Mouse (Mus musculus) hindbrain, embryonic 14.5 days (tissue): ENCODE measurements around the gene Tle4. TPM values are rescaled to one million over a fixed set of nuclear protein-coding genes. Genes with fewer than 3 reads are reported as not detected.

ENCODE experiments used
- ATAC-seq: fragments of 200-750 bp; cut with Nextera tagmentation; 2 replicates; pipeline ENCODE4 v1.8.0; 2017; ENCODE audit warnings: moderate number of reproducible peaks, mild to moderate bottlenecking, moderate TSS enrichment, moderate library complexity; ENCODE audit not compliant: low FRiP score
- DNase-seq: peaks from one replicate; pipeline ENCODE4 v3.0.0-alpha.2; 2015; ENCODE audit warnings: low spot score
- H3K27ac ChIP-seq: fragments of 300-500 bp; sonication (generic); 2 replicates; pipeline ENCODE4 v1.5.1; 2014; ENCODE audit warnings: mild to moderate bottlenecking, moderate library complexity
- H3K27me3 ChIP-seq: fragments of 300-500 bp; sonication (generic); 2 replicates; pipeline ENCODE4 v1.6.1; 2014; ENCODE audit warnings: mild to moderate bottlenecking, low read length, mixed read lengths; ENCODE audit not compliant: control insufficient read depth, insufficient read depth
- H3K36me3 ChIP-seq: fragments of 300-500 bp; sonication (generic); replicated peaks from 2 replicates; pipeline ENCODE4 v1.6.1; 2014; ENCODE audit not compliant: control insufficient read depth, insufficient read depth
- H3K4me1 ChIP-seq: fragments of 300-500 bp; sonication (generic); replicated peaks from 2 replicates; pipeline ENCODE4 v1.6.1; 2014; ENCODE audit warnings: antibody characterized with exemption, low read length, mixed read lengths; ENCODE audit not compliant: control insufficient read depth, insufficient read depth
- H3K4me2 ChIP-seq: fragments of 300-500 bp; sonication (generic); replicated peaks from 2 replicates; pipeline ENCODE4 v1.6.1; 2014; ENCODE audit warnings: mild to moderate bottlenecking, moderate library complexity
- H3K4me3 ChIP-seq: fragments of 300-500 bp; sonication (generic); replicated peaks from 2 replicates; pipeline ENCODE4 v1.5.1; 2014; ENCODE audit warnings: mild to moderate bottlenecking, low read length
- H3K9ac ChIP-seq: fragments of 300-500 bp; sonication (generic); 2 replicates; pipeline ENCODE4 v1.6.1; 2014
- H3K9me3 ChIP-seq: fragments of 300-500 bp; sonication (generic); 2 replicates; pipeline ENCODE4 v1.6.1; 2016; ENCODE audit warnings: low read length; ENCODE audit not compliant: control insufficient read depth
- WGBS: fragments of 180-500 bp; shearing (Covaris S2); extraction: QIAGEN DNeasy Blood & Tissue Kit; methylation state at CpG from one replicate; pipeline ENCODE4 v1.1.7; 2014; 5-methylcytosine and 5-hydroxymethylcytosine counted together
- polyA plus RNA-seq: library from polyadenylated mRNA; unstranded; fragments of >200 nt; fragmentation: Nextera tagmentation; extraction: Ambion mirVana; gene quantifications from 2 replicates; pipeline ENCODE4 v1.2.1, GENCODE M21; 2014

Gene Tle4
- polyA plus RNA-seq, 1 experiment from 2014 or later: 26.8 TPM

DNA sequence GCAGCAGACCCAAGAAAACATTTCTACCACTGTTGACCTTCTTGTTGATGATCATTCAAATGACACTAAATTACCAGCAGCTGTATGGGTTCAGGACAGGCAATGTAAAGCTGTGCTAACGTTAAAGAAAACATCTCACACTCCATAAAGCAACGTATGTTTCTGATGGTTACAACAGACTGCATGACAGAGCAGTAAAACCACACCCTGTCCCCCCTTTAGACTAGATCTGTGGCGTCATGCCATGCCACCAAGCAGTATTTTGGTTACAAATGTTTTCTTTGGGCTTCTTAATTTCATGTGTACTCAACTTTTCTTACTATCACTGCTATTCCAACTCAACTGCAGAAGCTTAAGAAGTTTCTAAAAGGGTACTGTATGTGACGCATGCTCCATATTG lies 19.8 kb downstream of the Tle4 start:
- Histone ChIP-seq H3K9me3 (no peaks in the 10 kb centered on the region), H3K27ac (no peak overlapping the region), H3K36me3 (no peaks in the 10 kb centered on the region; the same call in 1 of the 2 replicates), H3K27me3 (no peaks in the 10 kb centered on the region), H3K4me1 (no peaks in the 10 kb centered on the region; the same call in 1 of the 2 replicates), H3K4me2 (no peak overlapping the region), H3K4me3 (no peak overlapping the region), H3K9ac (no peak overlapping the region)
- ATAC-seq: no peak
- 88% methylated on average over 4 of the region's 4 CpGs for WGBS
- no peak for DNase-seq

DNA sequence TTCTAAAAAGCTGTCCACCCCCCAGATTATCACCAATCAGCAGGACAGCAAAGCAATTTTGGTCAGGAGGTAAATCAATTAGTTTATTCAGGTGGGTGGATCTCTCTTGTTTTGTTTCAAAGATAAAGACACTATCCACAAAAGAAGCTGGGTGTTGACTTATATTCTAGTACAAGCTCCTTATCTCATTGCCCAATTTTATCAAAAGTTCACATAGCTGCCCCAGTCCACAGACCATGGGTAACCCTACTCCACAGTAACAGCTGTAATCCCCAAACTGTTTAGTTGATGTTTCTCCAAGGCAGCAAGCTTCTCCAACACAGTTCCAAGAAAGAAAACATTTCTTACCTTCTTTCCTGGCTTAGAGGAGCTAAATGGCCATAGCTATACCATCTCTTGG lies 21.5 kb downstream of the Tle4 start:
- H3K4me2 ChIP-seq: no peak overlapping the region

DNA sequence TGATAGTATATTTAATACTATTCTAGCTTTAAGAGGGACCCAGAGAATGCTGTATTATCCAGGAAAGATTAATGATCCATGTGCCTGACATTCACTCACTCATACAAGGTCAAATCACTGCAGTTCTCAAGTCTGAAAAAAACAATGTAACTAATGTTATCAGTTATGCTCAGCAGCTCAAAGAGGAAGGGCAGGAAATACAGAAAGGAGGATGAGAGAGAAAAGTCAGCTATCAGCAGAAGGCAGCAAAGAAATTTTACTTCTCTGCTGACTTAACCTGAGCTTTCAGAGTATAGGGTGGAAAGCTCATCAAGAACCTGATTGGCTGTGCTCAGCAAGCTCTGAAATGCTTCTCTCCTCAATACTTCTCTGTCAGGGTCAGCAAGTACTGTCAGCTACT lies 29.0 kb downstream of the Tle4 start:
- Histone ChIP-seq H3K4me1 (peaks cover 29% of the 10 kb centered on the region), H3K27ac (no peak overlapping the region), H3K4me2 (no peak overlapping the region), H3K9ac (no peak overlapping the region), H3K4me3 (no peak overlapping the region), H3K36me3 (no peaks in the 10 kb centered on the region), H3K9me3 (no peaks in the 10 kb centered on the region), H3K27me3 (no peaks in the 10 kb centered on the region)
- ATAC-seq (no peak), DNase-seq (no peak)

More for the DNA sequence above, 21.5 kb downstream of the Tle4 start:
- no peaks in the 10 kb centered on the region; the same call in 1 of the 2 replicates for H3K36me3 ChIP-seq
- DNase-seq: no peak
- H3K9me3 ChIP-seq: no peaks in the 10 kb centered on the region
- H3K27me3 ChIP-seq: no peaks in the 10 kb centered on the region
- ATAC-seq: no peak
- H3K4me3 ChIP-seq: no peak overlapping the region
- no peaks in the 10 kb centered on the region; the same call in 1 of the 2 replicates for H3K4me1 ChIP-seq
- H3K9ac ChIP-seq: no peak overlapping the region
- H3K27ac ChIP-seq: no peak overlapping the region

DNA sequence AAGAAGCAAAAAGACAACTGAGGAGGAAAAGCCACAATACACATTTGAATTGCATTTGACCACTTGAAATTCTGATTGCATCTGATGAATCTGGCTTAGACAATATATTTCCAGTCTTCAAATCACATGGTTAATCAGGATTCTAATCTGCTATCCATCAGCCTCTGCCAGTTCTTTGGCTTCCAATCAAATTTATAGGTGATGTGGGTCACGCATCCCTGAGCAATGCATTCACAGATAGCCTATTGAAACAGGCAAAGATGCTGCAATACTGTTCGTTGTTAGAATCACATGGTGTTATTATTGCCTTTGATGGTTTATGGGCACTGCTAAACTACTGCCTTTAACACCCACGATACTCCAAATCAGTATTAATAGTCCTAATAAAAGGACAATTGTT lies 30.8 kb downstream of the Tle4 start:
- DNase-seq (peak; percentile 53), ATAC-seq (peak; percentile 70; the same call in 1 of the 2 replicates)
- Histone ChIP-seq H3K4me1 (peaks cover 29% of the 10 kb centered on the region), H3K4me2 (0 out of 2 replicates have a peak overlapping the region, but pooled peaks have one; percentile 8), H3K9ac (no peak overlapping the region), H3K36me3 (peaks cover 7% of the 10 kb centered on the region; the same call in 1 of the 2 replicates), H3K4me3 (no peak overlapping the region), H3K27me3 (no peaks in the 10 kb centered on the region), H3K9me3 (no peaks in the 10 kb centered on the region), H3K27ac (0 out of 2 replicates have a peak overlapping the region, but pooled peaks have one; percentile 17)
- 15% methylated on average over 3 of the region's 3 CpGs for WGBS

DNA sequence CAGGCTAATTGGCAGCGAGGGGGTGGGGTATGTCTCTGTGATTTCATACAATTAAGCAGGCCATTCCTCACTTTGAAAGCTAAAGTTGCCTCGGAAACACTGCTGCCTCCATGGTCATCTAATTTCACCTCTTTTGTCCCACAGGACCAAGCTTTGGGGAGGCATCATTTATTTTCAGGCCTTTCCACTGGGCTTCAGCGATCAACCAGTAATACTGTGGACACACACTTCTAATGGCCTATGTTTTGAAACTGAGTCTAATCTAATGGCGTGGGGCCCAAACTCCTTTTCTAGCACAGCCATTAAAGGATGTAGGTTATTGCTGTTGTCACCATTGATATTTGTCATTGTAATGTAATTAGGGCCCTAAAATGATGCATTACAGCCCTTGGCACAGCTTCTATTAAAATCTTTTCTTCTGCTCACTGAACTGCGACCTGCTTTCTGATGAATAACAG lies 31.3 kb downstream of the Tle4 start:
- 0 out of 2 replicates have a peak overlapping the region, but pooled peaks have one; percentile 17 for H3K27ac ChIP-seq
- ATAC-seq: peak; percentile 84
- H3K9ac ChIP-seq: no peak overlapping the region
- no peaks in the 10 kb centered on the region for H3K9me3 ChIP-seq
- WGBS: 11% methylated on average over 5 of the region's 5 CpGs
- no peaks in the 10 kb centered on the region for H3K27me3 ChIP-seq
- no peak overlapping the region for H3K4me3 ChIP-seq
- H3K4me2 ChIP-seq: 0 out of 2 replicates have a peak overlapping the region, but pooled peaks have one; percentile 8
- DNase-seq: peak; percentile 64
- peaks cover 29% of the 10 kb centered on the region for H3K4me1 ChIP-seq
- H3K36me3 ChIP-seq: peaks cover 7% of the 10 kb centered on the region; the same call in 1 of the 2 replicates

DNA sequence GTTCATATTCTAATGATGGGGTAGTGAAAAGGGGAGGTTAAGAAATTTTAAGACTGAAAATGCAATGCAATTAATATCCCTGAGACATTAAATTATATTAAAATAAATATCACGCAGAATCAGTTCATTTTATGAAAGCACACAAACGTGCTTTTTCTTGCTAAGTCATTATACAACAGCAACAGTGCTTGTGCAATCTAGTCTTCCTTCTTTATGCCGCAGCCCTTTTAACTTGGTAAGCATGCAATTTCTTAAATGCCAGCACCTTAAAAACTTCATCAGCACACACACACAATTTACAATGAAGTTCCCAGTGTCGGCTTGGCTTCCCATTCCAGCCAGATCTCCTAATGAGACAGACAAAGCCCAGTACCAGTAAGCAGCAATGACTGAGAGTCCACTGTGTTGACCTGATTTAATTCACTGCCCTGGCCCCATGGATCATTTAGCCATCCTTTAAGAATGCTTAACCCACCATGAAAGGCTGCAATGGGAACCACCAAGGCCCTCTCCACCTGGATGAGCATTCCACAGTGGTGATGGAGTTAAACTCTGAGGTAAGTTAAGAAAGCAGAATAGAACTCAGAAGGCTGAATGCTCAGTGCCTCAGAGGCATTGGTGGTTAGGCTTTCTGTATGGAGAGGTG lies 32.3 kb downstream of the Tle4 start:
- H3K9me3 ChIP-seq: no peaks in the 10 kb centered on the region
- DNase-seq: peak; percentile 31
- H3K27ac ChIP-seq: 0 out of 2 replicates have a peak overlapping the region, but pooled peaks have one; percentile 32
- no peak overlapping the region for H3K9ac ChIP-seq
- no peaks in the 10 kb centered on the region for H3K27me3 ChIP-seq
- no peak overlapping the region for H3K4me2 ChIP-seq
- peaks cover 29% of the 10 kb centered on the region for H3K4me1 ChIP-seq
- ATAC-seq: no peak
- H3K4me3 ChIP-seq: no peak overlapping the region
- WGBS: 32% methylated on average over 4 of the region's 4 CpGs
- peaks cover 7% of the 10 kb centered on the region; the same call in 1 of the 2 replicates for H3K36me3 ChIP-seq

DNA sequence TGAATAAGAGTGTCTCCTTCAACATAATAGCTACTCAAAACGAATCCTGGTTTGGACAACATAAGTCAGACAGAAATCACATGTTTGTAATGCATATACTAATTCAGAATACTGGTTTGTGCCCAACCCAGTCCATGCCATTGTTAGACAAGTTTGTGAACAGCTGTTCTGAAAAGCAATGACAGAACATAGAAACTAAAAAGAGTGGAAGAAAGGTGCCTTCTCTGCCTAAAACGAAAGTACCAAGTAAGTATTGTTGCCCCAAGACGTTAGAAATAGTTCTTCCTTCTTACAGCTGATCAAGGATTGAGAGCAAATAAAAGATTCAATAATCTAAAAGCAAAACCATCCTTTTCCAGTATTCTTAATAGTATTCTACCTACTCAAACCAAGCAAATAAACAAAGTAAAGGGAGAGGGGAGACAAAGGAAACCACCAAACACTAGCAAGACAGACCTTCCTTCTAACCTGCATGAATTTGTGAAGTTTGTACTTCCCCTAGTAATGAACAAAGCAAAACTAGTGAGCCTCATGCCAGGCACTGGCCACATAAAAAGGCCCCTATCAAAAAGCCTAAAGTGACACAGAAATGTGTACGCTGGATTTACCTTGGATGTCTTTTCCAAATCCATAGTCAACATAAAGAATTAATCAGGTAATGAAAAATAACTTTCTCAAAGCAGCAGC lies 34.4 kb downstream of the Tle4 start:
- H3K9ac ChIP-seq: no peak overlapping the region
- no peaks in the 10 kb centered on the region for H3K27me3 ChIP-seq
- DNase-seq: no peak
- WGBS: 86% methylated on average over 4 of the region's 4 CpGs
- no peak overlapping the region for H3K4me2 ChIP-seq
- H3K27ac ChIP-seq: no peak overlapping the region
- no peak for ATAC-seq
- no peak overlapping the region for H3K4me3 ChIP-seq
- H3K36me3 ChIP-seq: peaks cover 7% of the 10 kb centered on the region; the same call in 1 of the 2 replicates
- H3K9me3 ChIP-seq: no peaks in the 10 kb centered on the region
- H3K4me1 ChIP-seq: peaks cover 25% of the 10 kb centered on the region

DNA sequence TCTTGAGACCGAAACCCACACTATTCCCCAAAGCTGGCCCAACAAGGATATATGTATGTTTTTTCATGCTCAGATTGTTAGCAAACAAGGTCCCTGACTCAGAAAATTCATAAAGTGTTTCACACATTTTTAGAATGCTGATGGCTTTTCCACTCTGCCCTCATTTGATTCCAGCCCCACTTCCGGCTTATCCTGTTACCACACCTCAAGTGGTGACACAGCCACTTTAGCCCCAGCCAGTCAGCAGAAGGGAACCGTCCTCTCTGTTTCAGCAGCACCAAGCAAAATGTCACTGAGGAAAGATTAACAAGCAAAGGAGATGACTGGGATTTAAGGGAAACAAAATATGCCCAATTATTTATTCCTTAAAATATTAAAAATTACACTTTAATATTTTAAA lies 50.0 kb downstream of the Tle4 start:
- Histone ChIP-seq H3K4me3 (no peak overlapping the region), H3K4me2 (no peak overlapping the region), H3K36me3 (no peaks in the 10 kb centered on the region), H3K9ac (no peak overlapping the region), H3K27ac (no peak overlapping the region), H3K27me3 (no peaks in the 10 kb centered on the region), H3K9me3 (no peaks in the 10 kb centered on the region), H3K4me1 (no peaks in the 10 kb centered on the region)
- DNase-seq (no peak), ATAC-seq (no peak)
- 85% methylated on average over 3 of the region's 3 CpGs for WGBS

DNA sequence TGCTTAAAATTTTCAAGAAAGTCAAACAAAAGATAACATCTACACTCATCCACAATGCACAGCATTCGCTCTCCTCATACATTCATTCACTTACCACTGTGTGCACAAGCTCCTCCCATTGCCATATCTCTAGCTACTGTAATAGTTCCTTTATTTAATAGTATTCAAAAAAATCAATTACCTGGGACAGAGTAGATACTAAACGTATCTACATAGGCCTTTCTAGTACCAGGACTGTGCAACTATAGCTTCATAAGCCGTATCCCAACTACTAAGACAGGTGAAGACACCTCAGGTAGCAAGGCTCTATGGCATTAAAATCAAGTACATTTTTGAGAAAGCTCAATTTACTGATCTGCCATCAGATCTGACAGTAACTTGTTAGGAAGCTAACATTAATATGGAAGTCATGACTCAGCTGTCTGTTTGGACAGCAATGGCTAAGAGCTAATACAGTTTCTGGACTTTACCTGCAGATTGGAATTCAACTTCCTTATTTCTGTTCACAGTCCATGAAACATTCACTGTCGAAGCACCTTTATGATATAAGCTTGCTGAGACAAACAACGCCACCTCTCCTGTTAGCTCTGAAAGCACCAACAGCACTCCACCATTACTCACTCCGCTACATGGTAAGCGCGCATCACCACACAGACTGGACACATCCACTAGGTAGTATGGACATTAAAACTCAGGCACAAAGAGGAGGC lies 50.6 kb downstream of the Tle4 start:
- DNase-seq: no peak
- no peak overlapping the region for H3K4me2 ChIP-seq
- 94% methylated on average over 8 of the region's 8 CpGs for WGBS

More for the DNA sequence above, 50.6 kb downstream of the Tle4 start:
- no peaks in the 10 kb centered on the region for H3K4me1 ChIP-seq
- H3K4me3 ChIP-seq: no peak overlapping the region
- no peak overlapping the region for H3K9ac ChIP-seq
- ATAC-seq: no peak
- H3K27ac ChIP-seq: no peak overlapping the region
- no peaks in the 10 kb centered on the region for H3K36me3 ChIP-seq
- no peaks in the 10 kb centered on the region for H3K9me3 ChIP-seq
- H3K27me3 ChIP-seq: no peaks in the 10 kb centered on the region
